Mouse (Mus musculus): Measurements from ENCODE around the gene Bicd2. TPM values are rescaled to one million over a fixed set of nuclear protein-coding genes. Genes with fewer than 3 reads are reported as not detected.

Gene Bicd2
- polyA plus RNA-seq, 1 experiment from 2014 or later = 34.0 TPM

- no peaks in the 10 kb centered on the region for H3K36me3 ChIP-seq (ENCODE audit: control insufficient read depth, insufficient read depth, low read length)
- no peak for ATAC-seq (replicated peaks; ENCODE audit: insufficient number of reproducible peaks, low FRiP score, low TSS enrichment)
- 87% methylated on average over 4 of the region's 4 CpGs for WGBS (ENCODE audit: insufficient replicate concordance)
- no peaks in the 10 kb centered on the region for H3K27me3 ChIP-seq (ENCODE audit: control insufficient read depth, insufficient read depth, low read length)
- peak overlapping the region; percentile 54 for H3K27ac ChIP-seq (ENCODE audit: low read depth, low read length)
- no peaks in the 10 kb centered on the region for H3K9me3 ChIP-seq (replicated peaks; ENCODE audit: control insufficient read depth, low read length)
- H3K4me3 ChIP-seq (ENCODE audit: low read depth, low read length) = no peak overlapping the region
- peaks cover 18% of the 10 kb centered on the region for H3K4me1 ChIP-seq (ENCODE audit: control insufficient read depth, insufficient read depth, low read length)
- H3K9ac ChIP-seq (ENCODE audit: low read depth, low read length) = 0 out of 2 replicates have a peak overlapping the region, but pooled peaks have one; percentile 3
- no peak overlapping the region for H3K4me2 ChIP-seq
Measured at GRCm38 (mm10) chr13:49308206-49308605, 33.2 kb upstream of the Bicd2 start.

GRCm38 (mm10) chr13:49308861-49309403 lies 32.5 kb upstream of the Bicd2 start:
- H3K9ac ChIP-seq (ENCODE audit: low read depth, low read length) = no peak overlapping the region
- H3K36me3 ChIP-seq (ENCODE audit: control insufficient read depth, insufficient read depth, low read length) = no peaks in the 10 kb centered on the region
- no peak overlapping the region for H3K4me2 ChIP-seq
- no peak overlapping the region for H3K4me3 ChIP-seq (ENCODE audit: low read depth, low read length)
- no peak for ATAC-seq (replicated peaks; ENCODE audit: insufficient number of reproducible peaks, low FRiP score, low TSS enrichment)
- no peaks in the 10 kb centered on the region for H3K9me3 ChIP-seq (replicated peaks; ENCODE audit: control insufficient read depth, low read length)
- H3K27me3 ChIP-seq (ENCODE audit: control insufficient read depth, insufficient read depth, low read length) = no peaks in the 10 kb centered on the region
- no peak overlapping the region for H3K27ac ChIP-seq (ENCODE audit: low read depth, low read length)
- WGBS (ENCODE audit: insufficient replicate concordance) = 76% methylated on average over 16 of the region's 16 CpGs
- H3K4me1 ChIP-seq (ENCODE audit: control insufficient read depth, insufficient read depth, low read length) = peaks cover 18% of the 10 kb centered on the region

- no peak overlapping the region for H3K9ac ChIP-seq (ENCODE audit: low read depth, low read length)
- no peaks in the 10 kb centered on the region for H3K9me3 ChIP-seq (replicated peaks; ENCODE audit: control insufficient read depth, low read length)
- H3K27ac ChIP-seq (ENCODE audit: low read depth, low read length) = no peak overlapping the region
- peaks cover 18% of the 10 kb centered on the region for H3K4me1 ChIP-seq (ENCODE audit: control insufficient read depth, insufficient read depth, low read length)
- ATAC-seq (replicated peaks; ENCODE audit: insufficient number of reproducible peaks, low FRiP score, low TSS enrichment) = no peak
- 63% methylated on average over 1 of the region's 1 CpGs for WGBS (ENCODE audit: insufficient replicate concordance)
- H3K27me3 ChIP-seq (ENCODE audit: control insufficient read depth, insufficient read depth, low read length) = no peaks in the 10 kb centered on the region
- H3K4me2 ChIP-seq = no peak overlapping the region
- no peak overlapping the region for H3K4me3 ChIP-seq (ENCODE audit: low read depth, low read length)
- no peaks in the 10 kb centered on the region for H3K36me3 ChIP-seq (ENCODE audit: control insufficient read depth, insufficient read depth, low read length)
Measured at GRCm38 (mm10) chr13:49309501-49309900, 31.9 kb upstream of the Bicd2 start.

GRCm38 (mm10) chr13:49311642-49312041 lies 29.7 kb upstream of the Bicd2 start:
- no peaks in the 10 kb centered on the region for H3K36me3 ChIP-seq (ENCODE audit: control insufficient read depth, insufficient read depth, low read length)
- no peak for ATAC-seq (replicated peaks; ENCODE audit: insufficient number of reproducible peaks, low FRiP score, low TSS enrichment)

DNA sequence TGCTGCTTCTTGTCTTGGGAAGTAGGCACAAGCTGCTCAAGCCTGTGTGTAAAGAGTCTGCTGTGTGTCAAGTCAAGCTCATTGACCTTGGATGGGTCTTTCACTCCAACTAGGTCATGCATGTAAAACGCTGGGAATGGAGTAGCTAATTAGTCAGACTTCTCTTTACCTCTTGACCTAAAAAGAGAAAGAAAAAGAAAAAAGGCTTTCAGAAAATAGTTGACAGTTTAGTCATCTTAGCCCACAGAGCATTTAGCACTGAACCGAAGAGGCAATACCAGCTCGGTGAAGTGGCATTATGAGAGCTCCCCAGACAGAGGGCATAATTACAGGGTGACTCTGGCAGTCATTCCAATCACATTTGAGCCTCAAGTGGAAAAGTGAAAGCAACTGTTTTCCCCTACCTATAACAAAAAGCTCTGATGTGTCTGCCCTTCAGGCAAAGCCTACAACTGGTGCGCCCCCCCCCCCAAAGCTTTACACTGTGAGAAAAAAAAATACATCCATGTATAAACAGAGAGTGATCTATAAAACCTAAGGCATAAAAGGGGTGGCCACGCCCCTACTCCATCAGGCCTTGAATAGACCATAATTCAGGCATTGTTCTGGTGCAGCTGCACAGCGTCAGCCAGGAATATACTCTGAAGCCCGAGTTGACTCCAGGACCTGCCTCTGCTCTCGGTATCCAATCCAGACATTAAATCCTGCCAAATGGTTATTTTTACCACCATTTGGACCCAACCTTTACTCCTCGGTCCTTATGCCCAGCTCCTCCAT lies 24.8 kb upstream of the Bicd2 start:
- no peak for ATAC-seq (replicated peaks; ENCODE audit: insufficient number of reproducible peaks, low FRiP score, low TSS enrichment)
- WGBS (ENCODE audit: insufficient replicate concordance) = 72% methylated on average over 9 of the region's 9 CpGs
- no peaks in the 10 kb centered on the region for H3K36me3 ChIP-seq (ENCODE audit: control insufficient read depth, insufficient read depth, low read length)
- no peak overlapping the region for H3K27ac ChIP-seq (ENCODE audit: low read depth, low read length)
- no peak overlapping the region for H3K9ac ChIP-seq (ENCODE audit: low read depth, low read length)
- no peak overlapping the region for H3K4me2 ChIP-seq
- no peak overlapping the region for H3K4me3 ChIP-seq (ENCODE audit: low read depth, low read length)
- no peaks in the 10 kb centered on the region for H3K27me3 ChIP-seq (ENCODE audit: control insufficient read depth, insufficient read depth, low read length)
- H3K4me1 ChIP-seq (ENCODE audit: control insufficient read depth, insufficient read depth, low read length) = peaks cover 8% of the 10 kb centered on the region; the same call in 1 of the 2 replicates
- no peaks in the 10 kb centered on the region for H3K9me3 ChIP-seq (replicated peaks; ENCODE audit: control insufficient read depth, low read length)

More at GRCm38 (mm10) chr13:49311642-49312041, 29.7 kb upstream of the Bicd2 start:
- Histone ChIP-seq H3K4me2 (no peak overlapping the region), H3K27ac (ENCODE audit: low read depth, low read length) (no peak overlapping the region), H3K9me3 (replicated peaks; ENCODE audit: control insufficient read depth, low read length) (no peaks in the 10 kb centered on the region), H3K4me3 (ENCODE audit: low read depth, low read length) (no peak overlapping the region), H3K27me3 (ENCODE audit: control insufficient read depth, insufficient read depth, low read length) (no peaks in the 10 kb centered on the region), H3K4me1 (ENCODE audit: control insufficient read depth, insufficient read depth, low read length) (peaks cover 15% of the 10 kb centered on the region), H3K9ac (ENCODE audit: low read depth, low read length) (no peak overlapping the region)
- WGBS (ENCODE audit: insufficient replicate concordance) = 81% methylated on average over 7 of the region's 7 CpGs

DNA sequence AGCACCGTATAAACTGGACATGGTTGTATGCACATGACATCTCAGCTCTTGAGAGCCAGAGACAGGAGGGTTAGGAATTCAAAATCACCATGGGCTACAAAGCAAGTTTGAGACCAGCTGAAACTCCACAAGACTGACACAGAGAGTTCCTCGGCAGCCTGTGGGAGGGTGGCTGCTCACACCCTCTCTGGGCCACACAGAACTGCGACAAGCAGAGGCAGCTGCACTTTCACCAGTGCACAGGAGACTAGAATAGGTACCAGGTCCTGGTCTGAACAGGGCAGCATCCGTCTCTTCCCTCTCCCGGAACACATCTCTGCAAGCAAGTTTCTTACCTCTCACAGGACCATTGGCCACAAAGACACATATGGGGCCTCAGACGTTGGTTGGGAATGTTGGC lies 23.9 kb upstream of the Bicd2 start:
- Histone ChIP-seq H3K9ac (ENCODE audit: low read depth, low read length) (no peak overlapping the region), H3K27ac (ENCODE audit: low read depth, low read length) (no peak overlapping the region), H3K36me3 (ENCODE audit: control insufficient read depth, insufficient read depth, low read length) (no peaks in the 10 kb centered on the region), H3K4me3 (ENCODE audit: low read depth, low read length) (no peak overlapping the region), H3K4me1 (ENCODE audit: control insufficient read depth, insufficient read depth, low read length) (peaks cover 8% of the 10 kb centered on the region; the same call in 1 of the 2 replicates), H3K27me3 (ENCODE audit: control insufficient read depth, insufficient read depth, low read length) (no peaks in the 10 kb centered on the region), H3K4me2 (no peak overlapping the region), H3K9me3 (replicated peaks; ENCODE audit: control insufficient read depth, low read length) (no peaks in the 10 kb centered on the region)
- no peak for ATAC-seq (replicated peaks; ENCODE audit: insufficient number of reproducible peaks, low FRiP score, low TSS enrichment)
- 79% methylated on average over 6 of the region's 6 CpGs for WGBS (ENCODE audit: insufficient replicate concordance)

DNA sequence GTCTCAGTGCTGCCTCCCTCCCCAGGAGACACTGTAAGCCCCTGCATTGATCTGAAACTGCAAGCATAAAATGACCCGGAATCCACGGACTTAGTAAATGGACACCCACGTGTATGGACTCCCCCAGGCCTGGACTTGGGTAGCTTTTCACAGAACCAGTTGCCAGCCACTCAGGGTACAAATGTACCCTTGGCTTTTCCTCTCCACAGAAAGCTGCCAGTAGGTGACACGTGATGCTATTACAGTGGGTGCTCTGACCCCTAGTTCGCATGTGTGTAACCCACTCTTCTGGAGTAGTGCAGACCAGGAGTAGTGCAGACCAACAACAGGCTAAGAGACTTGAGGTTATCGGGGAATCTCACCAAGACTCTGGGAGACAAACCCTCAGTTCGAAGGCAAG lies 23.5 kb upstream of the Bicd2 start:
- Histone ChIP-seq H3K27me3 (ENCODE audit: control insufficient read depth, insufficient read depth, low read length) (no peaks in the 10 kb centered on the region), H3K27ac (ENCODE audit: low read depth, low read length) (no peak overlapping the region), H3K4me2 (no peak overlapping the region), H3K4me1 (ENCODE audit: control insufficient read depth, insufficient read depth, low read length) (peaks cover 8% of the 10 kb centered on the region; the same call in 1 of the 2 replicates), H3K4me3 (ENCODE audit: low read depth, low read length) (no peak overlapping the region), H3K9me3 (replicated peaks; ENCODE audit: control insufficient read depth, low read length) (no peaks in the 10 kb centered on the region), H3K36me3 (ENCODE audit: control insufficient read depth, insufficient read depth, low read length) (no peaks in the 10 kb centered on the region), H3K9ac (ENCODE audit: low read depth, low read length) (no peak overlapping the region)
- 82% methylated on average over 7 of the region's 7 CpGs for WGBS (ENCODE audit: insufficient replicate concordance)
- no peak for ATAC-seq (replicated peaks; ENCODE audit: insufficient number of reproducible peaks, low FRiP score, low TSS enrichment)

- H3K4me1 ChIP-seq (ENCODE audit: control insufficient read depth, insufficient read depth, low read length) = peaks cover 8% of the 10 kb centered on the region; the same call in 1 of the 2 replicates
- no peaks in the 10 kb centered on the region for H3K9me3 ChIP-seq (replicated peaks; ENCODE audit: control insufficient read depth, low read length)
- no peaks in the 10 kb centered on the region for H3K36me3 ChIP-seq (ENCODE audit: control insufficient read depth, insufficient read depth, low read length)
- ATAC-seq (replicated peaks; ENCODE audit: insufficient number of reproducible peaks, low FRiP score, low TSS enrichment) = no peak
- H3K27me3 ChIP-seq (ENCODE audit: control insufficient read depth, insufficient read depth, low read length) = no peaks in the 10 kb centered on the region
- H3K4me3 ChIP-seq (ENCODE audit: low read depth, low read length) = no peak within 1 kb of the TSS
- H3K4me2 ChIP-seq = peak within 1 kb of the TSS; percentile 52
- no peak within 1 kb of the TSS for H3K27ac ChIP-seq (ENCODE audit: low read depth, low read length)
- 8% methylated on average over 10 of the region's 10 CpGs for WGBS (ENCODE audit: insufficient replicate concordance)
- H3K9ac ChIP-seq (ENCODE audit: low read depth, low read length) = peak within 1 kb of the TSS; percentile 30; the same call in 1 of the 2 replicates
Measured at GRCm38 (mm10) chr13:49320040-49320439, 21.3 kb upstream of the Bicd2 start, which contains the start of gene Fgd3. Gene Fgd3 (minus strand): TSS chr13:49320311.

Measured in heart, embryonic 11.5 days (tissue).